Mouse (Mus musculus): ENCODE data around the gene Kiss1r. TPM values are rescaled to one million over a fixed set of nuclear protein-coding genes. Genes with fewer than 3 reads are reported as not detected.

Gene Kiss1r
- 4.6 and 5.7 TPM in 2 replicates for polyA plus RNA-seq (2021; fragmentation: Nextera tagmentation)
- long read RNA-seq, experiment 1, transcript Kiss1r-202 (4 exons, 979 nt): minor isoform, 5 of 35 reads
- long read RNA-seq, experiment 1, transcript Kiss1r-201 (5 exons, 3,163 nt): major isoform, 10 of 35 reads
- long read RNA-seq, experiment 1, partial matches to known transcripts: 1 of 35 reads
- long read RNA-seq, experiment 1, other reads (novel, unspliced or antisense): 19 of 35 reads
- long read RNA-seq, experiment 2, partial matches to known transcripts: 0 of 5 reads
- long read RNA-seq, experiment 2, other reads (novel, unspliced or antisense): 1 of 5 reads

DNA sequence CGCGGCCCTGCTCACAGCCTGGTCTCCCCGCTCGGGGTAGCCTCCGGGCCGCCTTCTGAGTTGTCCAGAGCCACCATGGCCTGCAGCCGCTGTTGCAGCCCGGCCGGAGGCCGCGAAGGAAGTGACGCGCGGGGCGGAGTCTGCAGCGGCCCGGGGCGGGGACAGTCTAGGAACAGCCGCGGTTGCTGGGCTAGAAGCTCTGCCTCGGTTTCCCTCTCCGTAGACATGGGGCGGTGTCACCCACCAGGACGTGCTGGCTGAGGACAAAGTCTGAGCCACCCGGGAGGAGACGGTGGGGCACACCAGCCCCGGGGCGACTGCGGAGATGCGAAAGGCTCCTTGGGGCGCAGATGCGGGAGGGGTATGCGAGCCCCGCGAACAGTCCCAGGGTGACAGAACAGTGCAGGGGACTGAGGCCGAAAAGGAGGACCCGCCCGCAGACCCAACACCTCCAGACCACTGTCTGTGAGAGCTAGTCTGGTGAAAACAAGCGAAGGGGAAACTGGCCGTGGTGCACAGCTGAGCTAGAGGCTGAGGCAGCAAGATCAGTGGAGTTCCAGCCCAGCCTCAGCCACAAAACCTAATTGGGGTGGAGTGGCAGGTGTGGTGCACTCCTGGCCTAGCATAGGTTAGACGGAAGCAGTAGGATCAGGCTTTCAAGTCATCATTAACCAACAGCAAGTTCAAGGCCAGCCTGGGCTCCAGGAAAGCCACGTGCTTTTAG lies at the start of gene Kiss1r:
TSS of gene Kiss1r (plus strand) at position 164 of the 724 bp plus-strand sequence.

DNA sequence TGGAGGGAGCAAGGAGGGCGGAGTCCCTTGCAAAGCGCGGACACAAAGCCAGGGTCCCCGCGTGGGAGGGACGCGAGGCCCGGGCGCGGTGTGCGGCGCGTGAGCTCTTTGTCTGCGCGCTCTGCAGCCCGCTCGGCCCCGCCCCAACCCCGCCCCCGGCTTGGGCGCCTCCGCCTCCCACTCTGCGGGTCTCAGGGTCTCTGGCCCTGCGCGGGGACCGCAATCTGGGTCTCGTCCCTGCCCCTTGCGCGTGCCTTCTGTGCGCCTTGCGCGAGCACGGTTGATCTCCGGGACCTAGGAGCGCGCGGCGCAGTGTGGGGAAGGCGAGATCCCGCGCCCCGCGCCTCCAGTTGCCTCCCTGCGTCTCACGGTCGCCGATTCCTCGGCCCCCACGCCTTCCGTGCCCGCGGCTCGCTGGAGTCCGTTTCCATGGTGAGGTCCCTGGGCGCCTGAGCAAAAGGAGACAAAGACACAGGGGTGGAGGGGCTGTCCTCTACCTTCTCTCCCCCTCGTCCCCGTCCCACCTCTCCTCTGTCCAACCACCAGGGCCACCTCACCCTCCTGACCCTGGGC lies 42.4 kb upstream of the Kiss1r start, which contains the start of the genes Prtn3 and Plppr3:
TSS of gene Prtn3 (plus strand) at position 187 of the 573 bp plus-strand sequence.
TSS of gene Plppr3 (minus strand) at position 345 of the 573 bp plus-strand sequence.

DNA sequence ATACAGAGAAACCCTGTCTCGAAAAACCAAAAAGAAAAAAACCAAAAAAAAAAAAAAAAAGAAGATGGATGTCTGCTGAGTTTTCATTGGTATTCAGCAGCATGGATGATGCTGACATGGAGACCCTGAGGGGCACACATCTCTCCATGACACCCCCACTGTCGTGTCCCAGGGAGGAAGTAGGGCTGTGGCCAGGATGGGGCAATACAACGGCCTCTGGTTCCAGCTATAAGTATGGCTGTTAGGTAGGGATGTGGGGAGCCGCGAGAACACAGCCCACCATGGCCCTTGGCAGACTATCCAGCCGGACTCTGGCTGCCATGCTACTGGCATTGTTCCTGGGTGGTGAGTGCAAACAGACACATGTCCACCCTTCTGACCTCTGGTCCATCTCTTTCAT lies 30.7 kb upstream of the Kiss1r start, which contains the start of gene Elane:
TSS of gene Elane (plus strand) at position 194 of the 400 bp plus-strand sequence.

DNA sequence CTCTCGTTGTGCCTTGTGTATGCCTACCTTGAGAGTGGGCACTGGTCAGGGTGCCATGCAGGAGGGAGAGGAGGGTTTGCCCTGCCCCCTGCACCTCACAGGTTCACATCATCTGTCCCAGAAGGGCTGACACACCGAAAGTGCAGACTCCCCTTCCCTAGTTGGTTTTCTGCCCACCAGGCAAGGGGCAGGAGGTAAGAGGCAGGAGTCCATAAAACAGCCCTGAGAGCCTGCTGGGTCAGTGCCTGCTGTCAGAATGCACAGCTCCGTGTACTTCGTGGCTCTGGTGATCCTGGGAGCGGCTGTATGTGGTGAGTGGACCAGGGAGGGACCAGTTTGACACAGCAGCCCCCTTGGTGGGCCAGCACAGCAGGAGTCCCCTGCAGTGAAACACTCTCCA lies 26.1 kb upstream of the Kiss1r start, which contains the start of gene Cfd:
TSS of gene Cfd (plus strand) at position 184 of the 400 bp plus-strand sequence.

DNA sequence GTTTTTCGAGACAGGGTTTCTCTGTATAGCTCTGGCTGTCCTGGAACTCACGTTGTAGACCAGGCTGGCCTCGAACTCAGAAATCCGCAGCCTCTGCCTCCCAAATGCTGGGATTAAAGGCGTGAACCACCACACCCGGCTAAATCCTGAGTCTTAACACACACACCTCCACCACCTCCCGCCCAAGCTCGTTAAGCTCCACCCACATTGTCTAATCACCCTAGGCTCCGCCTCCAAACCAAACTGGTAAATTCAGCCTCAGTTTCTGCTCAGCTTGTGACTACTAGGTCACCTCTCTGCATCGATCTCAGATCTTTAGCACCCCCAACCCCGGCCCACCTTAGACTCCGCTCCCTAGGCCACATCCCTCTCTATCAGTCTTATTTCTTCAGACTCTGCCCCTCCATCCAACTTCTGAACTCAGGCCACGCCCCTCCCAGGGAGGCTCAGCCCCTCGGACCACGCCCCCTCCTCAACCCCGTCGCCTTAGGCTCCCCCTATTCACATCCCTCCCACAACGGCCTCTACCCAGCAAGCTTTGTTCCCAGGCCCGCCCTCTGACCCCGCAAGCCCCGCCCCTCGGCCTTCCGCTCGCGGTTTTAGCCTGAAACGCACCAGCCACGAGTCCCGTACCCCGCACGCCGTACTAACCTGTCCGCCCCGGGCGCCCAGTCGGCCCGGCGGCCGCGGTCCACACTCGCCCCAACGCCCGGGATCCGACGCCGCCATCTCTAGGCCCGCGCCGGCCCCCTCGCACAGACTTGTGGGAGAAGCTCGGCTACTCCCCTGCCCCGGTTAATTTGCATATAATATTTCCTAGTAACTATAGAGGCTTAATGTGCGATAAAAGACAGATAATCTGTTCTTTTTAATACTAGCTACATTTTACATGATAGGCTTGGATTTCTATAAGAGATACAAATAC lies 8.3 kb upstream of the Kiss1r start, which contains the start of gene Med16:
TSS of gene Med16 (minus strand) at position 757 of the 925 bp plus-strand sequence.

DNA sequence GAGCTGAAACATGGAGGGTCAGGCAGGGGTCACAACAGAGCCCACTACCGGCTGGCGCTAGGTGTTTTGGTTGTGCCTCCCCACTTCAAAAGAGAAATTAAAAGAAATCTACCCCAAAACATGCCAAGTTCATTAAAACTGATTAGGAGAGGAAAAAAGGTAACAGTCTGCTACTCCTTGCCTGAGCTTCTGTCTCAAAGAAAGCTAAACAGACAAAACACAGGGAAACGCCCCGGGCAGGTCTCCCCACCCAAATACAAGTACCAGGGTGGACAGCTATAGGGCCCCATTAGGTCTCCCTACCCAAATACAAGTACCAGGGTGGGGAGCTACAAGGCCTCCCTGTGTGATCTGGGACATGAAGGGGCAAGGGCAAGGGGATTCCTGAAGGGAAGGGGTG lies 6.2 kb upstream of the Kiss1r start, which contains the start of gene Gm26602:
TSS of gene Gm26602 (plus strand) at position 301 of the 400 bp plus-strand sequence.

DNA sequence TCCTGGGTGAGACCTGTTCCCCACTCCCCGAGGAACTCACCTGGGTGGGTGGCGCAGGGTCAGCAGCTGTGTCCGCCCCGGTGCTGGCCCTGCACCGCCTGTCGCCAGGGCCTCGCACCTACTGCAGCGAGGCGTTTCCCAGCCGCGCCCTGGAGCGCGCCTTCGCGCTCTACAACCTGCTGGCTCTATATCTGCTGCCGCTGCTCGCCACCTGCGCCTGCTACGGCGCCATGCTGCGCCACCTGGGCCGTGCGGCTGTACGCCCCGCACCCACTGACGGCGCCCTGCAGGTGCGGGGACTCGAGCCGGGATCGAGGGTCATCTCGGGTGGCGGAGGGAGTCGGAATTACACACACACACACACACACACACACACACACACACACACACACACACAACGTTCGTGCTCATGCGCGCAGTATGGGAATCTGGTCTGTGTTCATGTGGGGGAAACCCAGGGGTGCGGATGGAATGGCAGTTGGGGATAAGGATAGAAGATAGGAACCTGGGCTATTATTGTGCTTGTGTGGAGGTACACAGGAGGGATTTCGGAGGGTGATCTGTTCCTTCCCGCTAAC lies 4.3 kb downstream of the Kiss1r start, which contains the start of gene R3hdm4:
TSS of gene R3hdm4 (minus strand) at position 251 of the 578 bp plus-strand sequence.

DNA sequence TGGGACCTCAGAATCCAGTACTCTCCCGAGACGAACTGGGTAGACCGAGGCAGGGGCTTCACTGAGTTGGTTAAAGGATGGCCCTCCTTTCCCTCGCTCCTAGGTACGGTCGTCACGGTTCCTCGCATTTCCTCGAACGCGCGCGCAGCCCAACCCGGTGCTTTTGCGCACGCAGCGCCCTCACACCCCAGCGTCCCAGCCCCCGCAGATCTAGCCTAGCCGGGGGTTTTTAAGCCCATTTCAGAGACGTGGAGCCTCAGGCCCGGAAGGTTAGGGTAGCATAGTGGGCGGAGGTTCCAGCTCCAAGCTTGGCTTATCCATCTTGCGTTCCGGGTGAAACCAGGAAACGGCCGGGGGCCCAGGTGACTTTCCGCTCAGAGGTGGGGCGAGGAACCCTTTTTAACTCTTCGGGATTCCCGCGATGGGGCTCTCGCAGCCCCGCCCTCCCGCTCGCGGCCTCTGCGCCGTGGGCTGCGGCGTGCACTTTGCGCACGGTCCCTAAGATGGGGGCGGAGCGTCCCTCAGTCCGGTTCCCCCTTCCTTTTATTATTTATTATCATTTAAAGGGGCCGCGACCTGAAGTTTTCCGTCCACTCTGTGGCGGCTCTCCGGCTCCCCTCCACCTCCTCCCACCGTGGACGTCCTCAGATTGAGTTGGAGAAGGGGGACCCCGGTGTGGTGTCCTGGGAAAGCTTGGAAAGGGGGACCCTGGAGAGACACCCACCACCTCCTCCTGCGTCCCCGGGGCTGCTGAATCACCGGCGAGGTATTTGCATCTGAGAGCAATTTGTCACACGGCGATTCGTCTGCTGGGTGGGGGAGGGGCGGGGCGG lies 9.9 kb downstream of the Kiss1r start, which contains the start of gene Arid3a:
TSS of gene Arid3a (plus strand) at position 553 of the 833 bp plus-strand sequence.

DNA sequence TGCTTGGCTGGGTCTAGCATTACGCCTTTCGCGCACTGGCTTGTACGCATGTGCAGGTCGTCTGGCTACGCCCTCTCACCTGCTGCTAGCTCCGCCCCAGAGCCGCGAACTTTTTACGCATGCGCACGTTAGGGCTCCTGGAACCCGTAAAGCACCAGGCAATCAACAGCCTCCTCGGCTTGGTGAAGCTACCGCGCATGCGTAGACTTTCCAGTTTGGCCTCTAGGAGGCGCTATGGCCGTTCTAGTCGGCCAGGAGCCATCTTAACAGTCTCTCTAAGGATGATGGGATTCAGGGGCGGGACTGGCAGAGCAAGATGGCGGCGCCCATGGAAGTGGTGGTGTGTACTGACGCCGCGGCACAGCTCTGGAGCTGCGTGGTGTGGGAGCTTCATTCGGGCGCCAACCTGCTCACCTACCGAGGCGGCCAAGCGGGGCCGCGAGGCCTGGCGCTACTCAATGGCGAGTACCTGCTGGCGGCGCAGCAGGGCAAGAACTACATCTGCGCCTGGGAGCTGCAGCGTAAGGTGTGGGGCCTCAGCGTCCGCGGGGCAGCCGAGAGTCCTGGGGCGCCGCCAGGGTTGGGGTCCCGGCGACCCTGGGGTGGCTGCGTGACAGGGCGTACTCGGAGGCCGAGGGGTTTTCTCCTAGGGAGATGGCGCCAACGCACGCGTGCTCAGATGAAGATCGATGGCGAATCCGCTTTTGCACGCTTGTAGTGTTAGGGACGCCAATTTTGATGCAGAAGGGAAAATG lies 43.3 kb downstream of the Kiss1r start, which contains the start of gene Wdr18:
TSS of gene Wdr18 (plus strand) at position 306 of the 755 bp plus-strand sequence.

DNA sequence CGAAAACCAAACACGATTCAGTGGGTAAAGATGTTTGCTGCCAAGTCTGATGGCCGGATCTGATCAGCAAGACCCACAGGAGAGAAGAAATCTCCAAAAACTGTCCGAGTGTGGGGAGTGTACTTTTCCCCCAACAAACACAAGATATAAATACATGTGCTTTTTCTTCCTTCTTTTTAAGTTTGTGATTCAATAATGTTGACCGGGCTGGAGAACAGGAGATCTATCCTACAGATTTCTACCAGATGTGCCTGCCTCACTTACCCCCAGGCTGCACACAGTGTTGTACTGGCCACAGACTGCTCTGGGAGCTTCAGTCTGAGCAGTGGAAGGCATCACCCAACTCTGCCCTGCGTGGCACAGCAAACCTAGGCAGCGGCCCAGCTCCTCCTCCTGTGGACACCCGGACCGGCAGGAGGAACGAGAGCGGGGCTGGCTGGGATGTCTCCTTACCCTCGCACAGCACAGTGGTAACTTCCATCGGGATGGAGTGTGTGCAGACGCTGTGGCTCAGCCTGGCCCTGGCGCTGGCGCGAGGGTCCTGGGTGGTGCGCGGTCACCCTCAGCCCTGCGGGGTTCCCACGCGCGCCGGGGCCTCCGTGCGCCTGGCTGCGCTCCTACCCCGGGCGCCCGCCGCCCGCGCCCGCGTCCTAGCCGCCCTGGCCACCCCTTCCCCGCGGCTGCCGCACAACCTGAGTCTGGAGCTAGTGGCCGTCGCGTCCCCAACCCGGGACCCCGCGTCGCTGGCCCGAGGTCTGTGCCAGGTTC lies 53.8 kb downstream of the Kiss1r start, which contains the start of gene Grin3b:
TSS of gene Grin3b (plus strand) at position 301 of the 768 bp plus-strand sequence.

Other genes starting within 250 kb of the Kiss1r start
- gene Tpgs1, start 247.6 kb upstream of the Kiss1r start, polyA plus RNA-seq (2021; fragmentation: Nextera tagmentation): 153 and 198 TPM in 2 replicates
- 20.2 and 34.0 TPM in 2 replicates for gene Cdc34, start 234.8 kb upstream of the Kiss1r start, polyA plus RNA-seq (2021; fragmentation: Nextera tagmentation)
- gene Gzmm, start 228.0 kb upstream of the Kiss1r start, polyA plus RNA-seq (2021; fragmentation: Nextera tagmentation): 0.33 and 0.59 TPM in 2 replicates
- 1,192 and 1,209 TPM in 2 replicates for gene Bsg, start 212.5 kb upstream of the Kiss1r start, polyA plus RNA-seq (2021; fragmentation: Nextera tagmentation)
- 2.8 and 11.0 TPM in 2 replicates for gene Hcn2, start 200.3 kb upstream of the Kiss1r start, polyA plus RNA-seq (2021; fragmentation: Nextera tagmentation)
- gene Polrmt, start 170.4 kb upstream of the Kiss1r start, polyA plus RNA-seq (2021; fragmentation: Nextera tagmentation): 16.1 and 23.3 TPM in 2 replicates
- 5.9 and 7.2 TPM in 2 replicates for gene Fgf22, start 161.9 kb upstream of the Kiss1r start, polyA plus RNA-seq (2021; fragmentation: Nextera tagmentation)
- gene Rnf126, start 150.0 kb upstream of the Kiss1r start, polyA plus RNA-seq (2021; fragmentation: Nextera tagmentation): 8.2 and 82.8 TPM in 2 replicates
- gene Fstl3, start 139.7 kb upstream of the Kiss1r start, polyA plus RNA-seq (2021; fragmentation: Nextera tagmentation): 1.2 and 1.8 TPM in 2 replicates
- 1.1 and 2.3 TPM in 2 replicates for gene Prss57, start 126.0 kb upstream of the Kiss1r start, polyA plus RNA-seq (2021; fragmentation: Nextera tagmentation)
- 53.6 and 165 TPM in 2 replicates for gene Palm, start 123.4 kb upstream of the Kiss1r start, polyA plus RNA-seq (2021; fragmentation: Nextera tagmentation)
- gene Misp, start 96.0 kb upstream of the Kiss1r start, polyA plus RNA-seq (2021; fragmentation: Nextera tagmentation): 0.13 and 0.25 TPM in 2 replicates
- gene Ptbp1, start 62.5 kb upstream of the Kiss1r start, polyA plus RNA-seq (2021; fragmentation: Nextera tagmentation): 15.2 and 16.7 TPM in 2 replicates
- gene Prtn3, start 42.5 kb upstream of the Kiss1r start, polyA plus RNA-seq (2021; fragmentation: Nextera tagmentation): 5.8 and 7.2 TPM in 2 replicates
- 33.9 and 47.5 TPM in 2 replicates for gene Plppr3, start 42.3 kb upstream of the Kiss1r start, polyA plus RNA-seq (2021; fragmentation: Nextera tagmentation)
- not detected in 2 replicates for gene Elane, start 30.7 kb upstream of the Kiss1r start, polyA plus RNA-seq (2021; fragmentation: Nextera tagmentation)
- gene Cfd, start 26.1 kb upstream of the Kiss1r start, polyA plus RNA-seq (2021; fragmentation: Nextera tagmentation): not detected in 2 replicates
- 30.8 and 51.7 TPM in 2 replicates for gene Med16, start 8.0 kb upstream of the Kiss1r start, polyA plus RNA-seq (2021; fragmentation: Nextera tagmentation)
- gene Gm26602, start 6.1 kb upstream of the Kiss1r start, polyA plus RNA-seq (2021; fragmentation: Nextera tagmentation): not detected in 2 replicates
- 220 and 307 TPM in 2 replicates for gene R3hdm4, start 4.2 kb downstream of the Kiss1r start, polyA plus RNA-seq (2021; fragmentation: Nextera tagmentation)
- gene Arid3a, start 10.1 kb downstream of the Kiss1r start, polyA plus RNA-seq (2021; fragmentation: Nextera tagmentation): 1.3 and 1.9 TPM in 2 replicates
- 71.4 and 97.3 TPM in 2 replicates for gene Wdr18, start 43.2 kb downstream of the Kiss1r start, polyA plus RNA-seq (2021; fragmentation: Nextera tagmentation)
- 0.11 and 0.25 TPM in 2 replicates for gene Grin3b, start 53.7 kb downstream of the Kiss1r start, polyA plus RNA-seq (2021; fragmentation: Nextera tagmentation)
- gene Tmem259, start 67.4 kb downstream of the Kiss1r start, polyA plus RNA-seq (2021; fragmentation: Nextera tagmentation): 15.5 and 16.3 TPM in 2 replicates
- gene Cnn2, start 71.6 kb downstream of the Kiss1r start, polyA plus RNA-seq (2021; fragmentation: Nextera tagmentation): 9.0 and 11.4 TPM in 2 replicates
- gene Abca7, start 79.5 kb downstream of the Kiss1r start, polyA plus RNA-seq (2021; fragmentation: Nextera tagmentation): 1.4 and 1.5 TPM in 2 replicates
- 1.1 and 1.3 TPM in 2 replicates for gene Arhgap45, start 99.7 kb downstream of the Kiss1r start, polyA plus RNA-seq (2021; fragmentation: Nextera tagmentation)
- 196 and 262 TPM in 2 replicates for gene Polr2e, start 122.8 kb downstream of the Kiss1r start, polyA plus RNA-seq (2021; fragmentation: Nextera tagmentation)
- 1,067 and 1,120 TPM in 2 replicates for gene Gpx4, start 130.2 kb downstream of the Kiss1r start, polyA plus RNA-seq (2021; fragmentation: Nextera tagmentation)
- 2.7 and 3.4 TPM in 2 replicates for gene Sbno2, start 188.6 kb downstream of the Kiss1r start, polyA plus RNA-seq (2021; fragmentation: Nextera tagmentation)
- 13.1 and 20.8 TPM in 2 replicates for gene Stk11, start 198.8 kb downstream of the Kiss1r start, polyA plus RNA-seq (2021; fragmentation: Nextera tagmentation)
- 898 and 915 TPM in 2 replicates for gene Atp5d, start 221.7 kb downstream of the Kiss1r start, polyA plus RNA-seq (2021; fragmentation: Nextera tagmentation)
- gene Cbarp, start 223.9 kb downstream of the Kiss1r start, polyA plus RNA-seq (2021; fragmentation: Nextera tagmentation): 43.4 and 61.5 TPM in 2 replicates
- 4.7 and 33.2 TPM in 2 replicates for gene Midn, start 231.3 kb downstream of the Kiss1r start, polyA plus RNA-seq (2021; fragmentation: Nextera tagmentation)
- gene Cirbp, start 249.0 kb downstream of the Kiss1r start, polyA plus RNA-seq (2021; fragmentation: Nextera tagmentation): 150 and 175 TPM in 2 replicates

All from left cerebral cortex, adult 6 months (tissue).